Mouse (Mus musculus): Measurements from ENCODE around the gene Il27ra. TPM values are rescaled to one million over a fixed set of nuclear protein-coding genes. Genes with fewer than 3 reads are reported as not detected.

Il27ra gene
- total and polyA plus RNA-seq, 3 experiments, result not detected

DNA sequence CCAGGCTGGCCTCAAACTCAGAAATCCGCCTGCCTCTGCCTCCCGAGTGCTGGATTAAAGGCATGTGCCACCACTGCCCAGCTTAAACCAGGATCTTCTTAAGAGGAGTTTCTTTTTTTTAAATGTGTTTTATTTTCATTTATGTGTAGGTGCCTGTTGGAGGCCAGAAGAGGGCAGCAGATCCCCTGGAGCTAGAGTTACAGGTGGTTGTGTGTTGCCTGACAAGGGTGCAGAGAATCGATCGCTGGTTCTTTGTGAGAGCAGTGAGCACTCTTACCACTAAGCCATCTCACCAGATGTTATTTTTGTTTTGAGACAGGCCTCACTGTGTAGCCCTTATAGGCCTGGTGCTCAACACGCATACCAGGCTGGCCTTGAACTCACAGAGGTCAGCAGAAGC is 26.6 kb downstream of the Il27ra start:
- DNase-seq (ENCODE audit: low spot score) (no peak), ATAC-seq (ENCODE audit: extremely low read depth, insufficient number of reproducible peaks, low FRiP score, poor library complexity, severe bottlenecking) (no peak)
- Histone ChIP-seq H3K36me3 (replicated peaks) (no peaks in the 10 kb centered on the region), H3K4me3 (ENCODE audit: low read depth, low read length) (no peak overlapping the region), H3K9me3 (replicated peaks) (peaks cover 23% of the 10 kb centered on the region), H3K4me1 (ENCODE audit: insufficient read depth, low read depth, low read length) (no peaks in the 10 kb centered on the region), H3K27me3 (ENCODE audit: insufficient read depth, low read length) (peaks cover 23% of the 10 kb centered on the region)
- no peak for TF ChIP-seq TAL1 (conservative IDR thresholded peaks at IDR 0.05; ENCODE audit: low read depth, low read length)
- no peak for TF ChIP-seq GATA2 (IDR thresholded peaks at IDR 0.05; ENCODE audit: borderline replicate concordance, low read depth, low read length)
- no peak for TF ChIP-seq GATA1 (IDR thresholded peaks at IDR 0.05; ENCODE audit: borderline replicate concordance, low read length)
- TF ChIP-seq POLR2AphosphoS5 (IDR thresholded peaks at IDR 0.05; ENCODE audit: insufficient replicate concordance, low read depth, low read length), result no peak
- no peak for TF ChIP-seq CTCF (IDR thresholded peaks at IDR 0.05; ENCODE audit: low read depth, low read length)

DNA sequence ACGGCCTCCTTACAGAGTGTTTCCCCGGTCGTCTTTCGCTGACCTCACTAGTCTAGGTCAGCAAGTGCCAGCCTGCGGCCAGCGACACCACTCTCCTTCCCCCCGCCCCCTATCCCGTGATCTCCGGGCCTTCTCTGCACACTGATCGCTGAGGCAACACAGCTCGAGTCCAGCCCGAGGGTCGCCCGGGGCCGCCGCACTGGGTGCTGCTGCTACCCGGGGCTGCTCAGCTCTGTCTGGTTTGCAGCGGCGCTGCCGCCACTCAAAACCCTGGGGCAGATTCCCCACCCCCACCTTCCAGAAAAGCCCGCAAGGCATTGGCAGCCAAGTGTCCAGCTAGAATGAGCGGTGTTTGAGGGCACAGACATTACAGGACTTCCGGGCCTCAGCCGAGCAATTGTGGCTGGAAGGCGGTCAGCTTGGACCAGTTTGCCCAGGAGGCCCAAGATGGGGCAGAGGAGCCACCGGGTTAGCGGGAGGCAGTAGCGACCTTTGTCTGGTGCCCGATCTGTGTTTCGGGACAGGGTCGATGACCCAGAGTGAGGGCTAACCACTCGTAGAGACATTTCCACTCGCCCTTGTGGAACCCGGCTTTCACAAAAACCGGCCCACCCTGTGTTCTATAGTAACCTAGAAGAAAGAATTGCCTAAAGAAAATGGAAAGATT is 29.8 kb downstream of the Il27ra start:
- no peaks in the 10 kb centered on the region for H3K36me3 ChIP-seq (replicated peaks)
- no peaks in the 10 kb centered on the region for H3K4me1 ChIP-seq (ENCODE audit: insufficient read depth, low read depth, low read length)
- DNase-seq (ENCODE audit: low spot score), result no peak
- ATAC-seq (ENCODE audit: extremely low read depth, insufficient number of reproducible peaks, low FRiP score, poor library complexity, severe bottlenecking), result no peak
- peaks cover 30% of the 10 kb centered on the region for H3K27me3 ChIP-seq (ENCODE audit: insufficient read depth, low read length)
- H3K9me3 ChIP-seq (replicated peaks), result peaks cover 27% of the 10 kb centered on the region
- no peak overlapping the region for H3K4me3 ChIP-seq (ENCODE audit: low read depth, low read length)
- TF ChIP-seq GATA1 (IDR thresholded peaks at IDR 0.05; ENCODE audit: borderline replicate concordance, low read length) (no peak), GATA2 (IDR thresholded peaks at IDR 0.05; ENCODE audit: borderline replicate concordance, low read depth, low read length) (no peak), CTCF (IDR thresholded peaks at IDR 0.05; ENCODE audit: low read depth, low read length) (no peak), TAL1 (conservative IDR thresholded peaks at IDR 0.05; ENCODE audit: low read depth, low read length) (no peak)

DNA sequence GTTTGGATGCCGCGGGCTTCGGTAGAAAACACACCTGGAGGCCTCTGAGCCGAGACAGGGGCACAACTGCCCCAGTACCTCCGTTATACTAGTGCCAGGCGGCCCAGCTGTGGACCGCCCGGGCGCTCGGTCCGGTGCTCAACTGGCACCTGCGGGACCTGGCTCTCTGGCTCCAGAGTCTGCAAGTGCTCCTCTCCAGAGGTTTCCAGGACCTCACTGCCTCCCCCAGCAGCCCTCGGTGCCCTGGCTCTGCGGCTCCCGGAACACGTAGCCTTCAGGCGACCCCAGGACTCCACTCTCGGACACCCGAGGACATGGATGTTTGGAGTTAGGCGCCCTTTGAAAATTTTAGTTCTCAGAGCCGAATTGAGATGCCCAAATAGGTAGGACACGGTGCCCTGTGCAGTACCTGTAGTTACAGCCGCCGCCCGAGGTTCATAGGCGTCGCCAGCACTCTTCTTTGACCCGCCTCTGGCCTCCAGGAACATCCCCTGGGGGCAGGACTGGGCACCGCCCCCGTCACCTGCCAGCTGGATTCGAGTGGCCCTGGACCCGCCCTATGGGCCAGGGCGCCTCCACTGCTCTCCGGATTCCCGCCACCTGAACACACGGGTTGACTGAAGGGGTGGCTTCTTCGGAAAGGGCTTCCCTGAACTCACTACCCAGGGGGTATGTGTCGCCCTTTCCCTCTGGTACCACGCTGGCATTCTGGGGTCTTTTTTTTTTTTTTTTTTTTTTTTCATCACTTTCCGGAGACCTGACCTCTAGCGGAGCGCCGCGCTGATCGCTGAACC is 30.5 kb downstream of the Il27ra start, which contains the start of gene 2210011C24Rik:
Gene 2210011C24Rik, minus strand, starts transcription at position 467 of the 794 bp plus-strand sequence.
- Histone ChIP-seq H3K36me3 (replicated peaks) (no peaks in the 10 kb centered on the region), H3K4me3 (ENCODE audit: low read depth, low read length) (no peak within 1 kb of the TSS; the same call in 1 of the 2 replicates), H3K4me1 (ENCODE audit: insufficient read depth, low read depth, low read length) (no peaks in the 10 kb centered on the region), H3K9me3 (replicated peaks) (peaks cover 27% of the 10 kb centered on the region), H3K27me3 (ENCODE audit: insufficient read depth, low read length) (peaks cover 27% of the 10 kb centered on the region)
- TF ChIP-seq GATA2 (IDR thresholded peaks at IDR 0.05; ENCODE audit: borderline replicate concordance, low read depth, low read length) (no peak), CTCF (IDR thresholded peaks at IDR 0.05; ENCODE audit: low read depth, low read length) (no peak), POLR2AphosphoS5 (IDR thresholded peaks at IDR 0.05; ENCODE audit: insufficient replicate concordance, low read depth, low read length) (no peak), TAL1 (conservative IDR thresholded peaks at IDR 0.05; ENCODE audit: low read depth, low read length) (no peak), GATA1 (IDR thresholded peaks at IDR 0.05; ENCODE audit: borderline replicate concordance, low read length) (no peak)
- no peak for ATAC-seq (ENCODE audit: extremely low read depth, insufficient number of reproducible peaks, low FRiP score, poor library complexity, severe bottlenecking)
- DNase-seq (ENCODE audit: low spot score), result no peak

DNA sequence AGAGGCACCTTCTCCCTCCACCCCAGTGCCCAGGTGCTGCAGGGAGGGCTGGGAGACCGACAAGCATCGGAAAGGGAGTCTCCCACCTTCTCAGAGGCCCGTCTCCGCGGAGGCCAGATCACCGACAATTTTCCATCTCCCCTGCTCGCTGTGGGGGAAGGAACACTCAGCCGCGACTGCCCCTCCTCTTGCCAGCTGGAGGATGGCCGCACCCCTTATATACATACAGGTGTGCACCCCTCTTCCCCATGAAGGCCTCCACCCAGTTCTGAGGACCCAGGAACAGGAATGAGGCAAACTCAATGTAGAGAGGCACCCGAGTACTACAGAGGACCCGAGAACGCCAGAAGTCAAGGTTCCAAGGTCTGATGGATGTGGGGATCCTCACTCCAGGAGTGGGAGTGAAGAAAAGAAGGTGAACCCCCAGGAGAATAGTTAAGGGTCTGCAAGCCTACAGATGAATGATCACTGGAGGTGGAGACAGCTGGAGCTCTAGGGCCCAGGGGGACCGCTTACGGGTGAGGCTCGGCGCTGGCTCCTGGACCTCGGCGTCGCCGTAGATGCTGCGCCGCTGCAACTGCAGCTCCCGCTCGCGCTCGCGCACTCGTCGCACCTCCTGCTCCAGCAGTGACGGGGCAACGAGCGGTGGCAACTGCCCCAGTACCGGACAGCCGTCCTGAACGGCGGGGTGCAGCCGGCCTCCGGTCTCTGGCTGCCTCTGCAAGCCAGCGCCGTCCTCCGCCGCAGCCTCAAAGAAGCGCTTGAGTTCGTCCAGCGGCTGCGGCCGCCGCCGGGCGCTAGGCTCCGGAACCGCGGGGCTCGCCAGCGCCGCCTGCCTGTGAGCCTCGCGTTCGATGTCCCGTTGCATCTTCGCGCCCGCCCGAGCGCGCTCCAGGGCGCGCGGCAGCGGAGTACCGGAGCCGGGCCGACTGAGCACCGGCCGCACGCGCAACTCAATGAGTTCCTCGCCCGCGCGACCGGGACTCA is 31.5 kb downstream of the Il27ra start:
- DNase-seq (ENCODE audit: low spot score), result no peak
- Histone ChIP-seq H3K4me1 (ENCODE audit: insufficient read depth, low read depth, low read length) (no peaks in the 10 kb centered on the region), H3K4me3 (ENCODE audit: low read depth, low read length) (no peak overlapping the region; the same call in 1 of the 2 replicates), H3K9me3 (replicated peaks) (peaks cover 27% of the 10 kb centered on the region), H3K27me3 (ENCODE audit: insufficient read depth, low read length) (peaks cover 27% of the 10 kb centered on the region), H3K36me3 (replicated peaks) (peaks cover 2% of the 10 kb centered on the region)
- ATAC-seq (ENCODE audit: extremely low read depth, insufficient number of reproducible peaks, low FRiP score, poor library complexity, severe bottlenecking), result no peak
- TF ChIP-seq GATA2 (IDR thresholded peaks at IDR 0.05; ENCODE audit: borderline replicate concordance, low read depth, low read length) (no peak), POLR2AphosphoS5 (IDR thresholded peaks at IDR 0.05; ENCODE audit: insufficient replicate concordance, low read depth, low read length) (no peak), TAL1 (conservative IDR thresholded peaks at IDR 0.05; ENCODE audit: low read depth, low read length) (no peak), CTCF (IDR thresholded peaks at IDR 0.05; ENCODE audit: low read depth, low read length) (no peak), GATA1 (IDR thresholded peaks at IDR 0.05; ENCODE audit: borderline replicate concordance, low read length) (no peak)

DNA sequence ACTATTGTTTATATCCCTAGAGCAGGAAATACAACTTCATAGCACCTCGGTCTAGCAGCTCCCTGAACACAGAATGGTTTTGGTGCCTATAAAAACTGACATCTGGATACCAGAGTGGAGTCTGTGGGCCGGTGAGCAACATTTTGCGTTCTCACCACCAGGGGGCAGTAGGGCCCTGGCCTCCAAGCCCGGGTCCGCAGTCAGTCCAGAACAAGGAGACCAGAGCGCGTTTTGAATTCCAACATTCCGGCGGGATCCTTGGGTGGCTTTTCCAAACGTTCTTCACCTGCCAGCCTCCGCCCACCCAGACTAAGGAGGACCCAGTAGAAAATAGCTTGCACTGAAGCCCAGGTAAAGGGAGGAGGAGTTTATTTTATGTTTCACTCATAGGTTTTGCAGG is 32.5 kb downstream of the Il27ra start:
- H3K4me3 ChIP-seq (ENCODE audit: low read depth, low read length), result no peak overlapping the region
- peaks cover 27% of the 10 kb centered on the region for H3K9me3 ChIP-seq (replicated peaks)
- H3K4me1 ChIP-seq (ENCODE audit: insufficient read depth, low read depth, low read length), result peaks cover 7% of the 10 kb centered on the region
- TF ChIP-seq GATA2 (IDR thresholded peaks at IDR 0.05; ENCODE audit: borderline replicate concordance, low read depth, low read length), result no peak
- no peak for TF ChIP-seq TAL1 (conservative IDR thresholded peaks at IDR 0.05; ENCODE audit: low read depth, low read length)
- TF ChIP-seq CTCF (IDR thresholded peaks at IDR 0.05; ENCODE audit: low read depth, low read length), result no peak
- no peak for TF ChIP-seq GATA1 (IDR thresholded peaks at IDR 0.05; ENCODE audit: borderline replicate concordance, low read length)
- TF ChIP-seq POLR2AphosphoS5 (IDR thresholded peaks at IDR 0.05; ENCODE audit: insufficient replicate concordance, low read depth, low read length), result no peak
- peaks cover 4% of the 10 kb centered on the region for H3K36me3 ChIP-seq (replicated peaks)
- ATAC-seq (ENCODE audit: extremely low read depth, insufficient number of reproducible peaks, low FRiP score, poor library complexity, severe bottlenecking), result no peak; the same call in 1 of the 2 replicates
- DNase-seq (ENCODE audit: low spot score), result no peak
- H3K27me3 ChIP-seq (ENCODE audit: insufficient read depth, low read length), result peaks cover 27% of the 10 kb centered on the region
